Mouse (Mus musculus) hindlimb bud, embryonic 11.5 days (tissue): ENCODE measurements around the gene Ccdc6.

Experiments used
- DNase-seq: peaks from one replicate; pipeline ENCODE4 v3.0.0-alpha.2; 2012; ENCODE audit warnings: low read depth, low spot score; ENCODE audit errors: extremely low spot score

Gene Ccdc6

DNA sequence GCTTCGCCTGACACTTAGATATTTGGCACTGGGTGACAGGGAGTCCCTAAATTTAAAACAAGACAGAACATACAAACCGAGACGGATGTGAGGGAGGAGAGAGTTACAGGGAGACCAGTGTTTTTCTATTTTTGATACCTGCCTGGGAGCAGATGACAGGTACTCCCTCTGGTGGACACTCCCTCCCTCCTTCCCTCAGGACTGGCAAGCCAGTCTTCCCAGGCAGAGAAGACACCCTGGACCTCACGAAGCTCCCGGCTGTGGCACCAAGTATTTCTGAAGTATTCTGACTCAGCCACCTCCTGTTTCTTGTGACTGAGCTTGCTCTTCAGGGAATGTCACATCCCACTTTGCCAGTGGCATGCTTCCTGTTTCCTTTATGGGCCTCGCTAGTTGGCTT lies 69.0 kb downstream of the Ccdc6 start:
- DNase-seq, result no peak

DNA sequence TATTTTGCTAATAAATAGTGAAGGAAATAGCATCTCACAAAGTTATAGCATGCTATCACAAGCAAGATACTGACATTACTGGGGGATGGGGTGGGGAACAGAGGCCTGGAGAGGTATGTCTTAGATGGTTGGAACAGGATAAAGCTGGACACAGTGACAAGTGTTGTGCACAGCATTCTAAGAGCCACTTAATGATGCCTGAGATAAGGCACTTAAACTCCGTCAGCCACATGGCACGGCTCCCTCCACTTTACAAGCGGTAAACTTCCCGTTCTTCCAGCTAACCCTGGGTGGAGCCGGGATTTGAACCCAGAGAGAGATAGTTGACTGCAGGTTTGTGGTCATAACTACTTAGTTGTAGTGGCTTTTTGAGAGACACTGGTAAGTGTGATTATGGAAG lies 69.5 kb downstream of the Ccdc6 start:
- no peak for DNase-seq

DNA sequence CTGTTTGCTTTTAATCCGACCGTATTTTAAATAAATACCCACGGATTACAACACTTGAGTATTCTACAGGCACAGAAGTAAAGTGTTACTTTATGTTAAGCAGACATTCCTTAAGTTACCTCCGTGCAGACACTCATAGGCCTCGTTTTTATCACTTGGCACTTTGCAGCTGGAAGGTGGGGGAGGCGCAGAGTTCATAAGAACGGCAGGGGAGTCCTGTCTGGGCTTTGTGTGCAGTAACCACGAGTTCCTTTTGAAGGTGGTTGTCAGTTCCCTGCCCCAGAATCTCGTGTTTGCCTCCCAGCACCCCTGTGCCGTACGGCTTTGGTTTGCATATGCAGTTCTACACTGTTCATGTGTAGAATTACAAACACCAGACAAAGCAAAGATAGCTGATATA lies 70.7 kb downstream of the Ccdc6 start:
- DNase-seq, result no peak

DNA sequence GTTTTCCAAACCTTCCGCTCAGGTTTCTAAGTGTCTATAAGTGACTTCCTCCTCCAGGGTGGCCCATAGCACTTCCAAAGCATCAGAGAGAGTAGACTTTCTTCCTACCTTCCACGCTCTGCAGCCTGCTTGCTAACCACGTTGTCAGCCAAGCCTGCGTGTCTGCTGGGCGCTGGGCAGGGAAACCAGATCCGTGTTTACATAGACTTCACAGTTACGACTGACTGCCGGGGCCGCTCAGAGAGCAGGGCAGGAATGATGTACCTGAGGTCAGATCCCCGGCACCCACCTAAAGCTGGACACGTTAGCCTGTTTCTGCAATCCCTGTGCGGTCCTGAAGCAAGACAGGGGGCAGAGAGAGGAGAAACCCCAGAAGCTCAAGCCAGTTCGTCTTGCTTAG lies 71.5 kb downstream of the Ccdc6 start:
- no peak for DNase-seq

DNA sequence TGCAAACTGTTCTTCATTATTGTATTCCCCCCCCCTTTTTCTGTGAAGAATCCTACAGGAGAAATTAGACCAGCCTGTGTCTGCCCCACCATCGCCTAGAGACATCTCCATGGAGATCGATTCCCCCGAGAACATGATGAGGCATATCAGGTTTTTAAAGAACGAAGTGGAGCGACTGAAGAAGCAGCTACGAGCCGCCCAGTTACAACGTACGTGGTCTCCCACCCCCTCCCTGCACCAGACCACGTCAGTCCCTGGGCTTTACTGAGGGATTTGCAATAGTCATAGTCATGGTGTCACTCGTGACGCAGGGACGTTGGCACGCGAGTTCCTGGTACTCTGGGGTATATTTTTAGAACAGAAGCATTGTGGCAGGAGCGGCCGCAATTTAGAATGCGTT lies 72.1 kb downstream of the Ccdc6 start:
- no peak for DNase-seq

DNA sequence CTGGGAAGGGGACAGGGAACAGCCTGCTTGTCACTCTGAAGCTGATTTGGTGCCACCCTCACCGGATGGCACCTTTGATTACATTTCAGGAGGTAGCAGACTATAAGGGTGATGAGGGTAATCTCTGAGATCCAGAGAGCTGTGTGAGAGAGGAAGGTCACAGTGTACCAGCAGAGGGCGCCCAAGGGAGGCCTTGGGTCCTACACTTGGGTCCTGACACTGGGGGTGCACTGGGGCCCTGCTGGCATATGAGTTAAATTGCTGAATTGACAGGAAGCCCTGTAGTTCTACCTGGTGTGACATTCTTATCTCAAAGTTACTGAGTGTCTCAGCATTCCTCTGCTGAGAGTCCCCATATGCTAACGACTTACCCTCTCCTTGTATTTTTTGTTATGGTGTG lies 76.4 kb downstream of the Ccdc6 start:
- DNase-seq, result no peak

DNA sequence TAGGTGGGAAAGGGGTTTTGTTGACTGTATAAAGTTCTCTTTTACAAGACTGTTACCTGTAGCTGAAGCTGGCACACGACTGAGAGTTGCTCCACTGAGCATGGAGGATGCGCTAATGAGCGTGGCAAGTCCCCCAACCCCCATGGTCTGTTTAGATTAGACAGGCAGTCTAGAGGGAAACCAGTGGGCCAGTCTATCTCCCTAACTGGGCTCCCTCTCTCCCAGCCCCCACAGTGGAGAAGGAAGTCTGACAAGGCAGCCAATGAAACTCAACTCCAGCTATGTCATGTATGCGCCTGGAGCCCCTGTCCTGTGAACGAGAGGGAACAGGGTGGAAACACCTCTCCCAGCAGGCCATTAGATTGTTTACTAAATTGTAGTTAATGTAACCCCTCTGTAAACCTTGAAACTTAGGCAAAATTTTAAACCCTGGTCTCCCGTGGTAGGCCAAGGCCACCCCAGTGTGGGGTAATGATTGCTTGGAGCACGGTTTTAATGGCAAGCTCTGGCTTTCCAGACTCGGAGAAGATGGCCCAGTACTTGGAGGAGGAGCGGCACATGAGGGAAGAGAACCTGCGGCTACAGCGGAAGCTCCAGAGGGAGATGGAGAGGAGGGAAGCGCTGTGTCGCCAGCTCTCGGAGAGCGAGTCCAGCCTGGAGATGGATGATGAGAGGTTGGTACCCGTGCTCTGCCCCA lies 77.7 kb downstream of the Ccdc6 start:
- no peak for DNase-seq

DNA sequence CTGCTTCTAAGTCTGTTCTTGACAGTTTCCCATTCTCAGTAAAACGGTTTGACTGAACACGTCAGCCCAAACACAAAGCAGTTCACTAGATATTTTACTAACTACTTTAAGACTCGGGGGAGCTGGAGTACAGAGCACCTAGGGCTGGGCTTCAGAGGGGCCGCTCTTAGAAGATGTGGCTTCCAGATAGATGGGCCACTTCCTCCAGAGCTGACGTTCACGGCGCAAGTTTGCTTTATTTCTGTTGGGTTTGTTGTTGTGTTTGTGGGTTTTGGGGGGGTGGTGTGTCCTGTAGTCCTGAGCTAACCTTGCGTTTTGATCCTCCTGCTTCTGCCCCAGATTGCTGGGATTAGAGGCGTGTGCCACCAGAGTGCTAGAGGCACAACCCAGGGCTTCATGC lies 83.8 kb downstream of the Ccdc6 start:
- no peak for DNase-seq

DNA sequence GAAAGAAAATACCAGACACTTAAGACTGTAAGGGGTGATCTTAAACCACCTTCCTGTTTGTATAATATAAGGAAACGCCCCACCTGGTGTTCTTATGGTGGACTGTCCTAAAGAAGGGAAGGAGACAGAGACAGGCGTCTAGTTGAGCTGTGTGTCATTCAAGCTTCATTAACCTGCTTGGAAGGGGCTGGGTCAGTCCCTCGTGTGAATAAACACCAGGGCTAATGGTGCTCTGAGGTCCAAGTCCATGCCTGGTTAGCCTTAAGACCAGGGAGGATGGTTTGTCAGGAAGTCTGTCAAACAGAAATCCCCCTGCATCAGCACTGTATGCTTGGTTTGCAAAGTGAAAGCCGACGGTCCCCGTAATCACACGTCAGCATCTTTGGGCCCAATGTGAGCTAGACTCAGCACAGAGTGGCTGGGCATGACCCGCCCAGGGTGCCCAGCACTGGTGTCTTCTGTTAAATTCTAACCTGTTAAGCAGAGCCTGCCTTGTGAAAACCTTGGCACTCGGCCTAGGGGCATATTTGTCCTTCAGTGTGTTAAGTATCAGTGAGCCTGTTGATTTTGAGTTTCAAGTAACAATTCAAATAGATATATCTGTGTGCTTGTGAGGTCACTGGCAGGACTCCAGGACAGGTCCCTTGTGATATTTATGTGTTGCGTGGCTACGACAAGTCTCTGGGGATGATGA lies 84.5 kb downstream of the Ccdc6 start:
- DNase-seq, result no peak

DNA sequence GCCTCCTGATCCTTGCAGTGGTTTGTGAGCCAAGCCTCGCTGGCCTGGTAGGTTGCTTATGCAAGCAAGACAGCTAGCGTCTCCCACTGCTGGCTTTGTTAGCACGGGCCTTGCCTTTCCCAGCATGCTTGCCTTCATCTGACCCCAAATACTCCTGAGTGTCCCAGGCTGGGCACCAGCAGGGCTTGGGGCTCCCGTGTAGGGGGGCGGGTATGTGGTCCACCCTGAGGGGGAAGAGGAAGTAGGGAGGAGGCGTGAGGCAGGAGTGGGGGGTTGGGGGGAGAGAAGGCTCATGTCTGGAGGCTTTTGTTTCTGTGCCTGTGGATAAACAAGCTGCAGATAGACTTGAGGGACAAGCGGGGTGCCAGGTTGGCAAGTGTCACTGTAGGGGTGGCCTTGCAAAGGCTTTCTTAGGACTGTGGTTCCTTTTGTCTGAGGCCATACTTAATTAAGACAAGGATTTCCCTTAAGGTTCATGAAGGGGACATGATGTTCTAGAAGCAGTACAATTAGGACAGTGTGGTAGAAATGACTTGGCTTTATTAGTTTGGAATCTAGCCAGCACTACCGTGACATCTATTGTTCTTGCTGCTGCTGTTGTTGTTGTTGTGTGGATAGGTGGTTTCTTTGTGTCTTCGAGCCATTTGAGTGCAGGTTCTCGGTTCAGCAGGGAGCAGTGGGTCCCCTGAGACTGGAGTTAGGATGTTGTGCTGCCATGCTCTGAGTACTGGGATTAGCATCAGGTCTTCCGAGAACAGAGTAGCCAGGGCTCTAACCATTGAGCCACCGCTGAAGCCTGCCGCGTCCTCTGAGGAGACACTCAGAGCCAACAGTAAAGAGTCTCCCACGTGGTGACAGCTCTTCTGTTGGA lies 86.5 kb downstream of the Ccdc6 start:
- no peak for DNase-seq

DNA sequence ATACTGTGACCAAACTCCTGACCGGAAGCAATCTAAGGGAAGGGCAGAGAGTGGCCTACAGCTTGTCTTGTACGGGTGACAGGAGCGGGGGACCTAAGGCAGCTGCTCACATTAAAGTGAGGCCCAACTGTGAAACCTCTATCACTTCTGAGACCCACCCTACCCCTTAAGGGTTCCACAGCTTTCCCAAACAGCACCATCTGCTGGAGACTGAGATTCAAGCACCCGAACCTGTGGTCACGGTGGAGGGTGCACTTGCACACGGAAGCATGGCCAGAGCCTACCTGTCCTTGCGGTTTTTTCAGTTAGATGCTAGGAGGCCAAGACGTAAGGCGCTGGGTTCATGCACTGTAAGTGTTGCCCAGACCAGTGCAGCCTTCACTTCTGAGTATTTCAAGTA lies 89.2 kb downstream of the Ccdc6 start:
- no peak for DNase-seq

DNA sequence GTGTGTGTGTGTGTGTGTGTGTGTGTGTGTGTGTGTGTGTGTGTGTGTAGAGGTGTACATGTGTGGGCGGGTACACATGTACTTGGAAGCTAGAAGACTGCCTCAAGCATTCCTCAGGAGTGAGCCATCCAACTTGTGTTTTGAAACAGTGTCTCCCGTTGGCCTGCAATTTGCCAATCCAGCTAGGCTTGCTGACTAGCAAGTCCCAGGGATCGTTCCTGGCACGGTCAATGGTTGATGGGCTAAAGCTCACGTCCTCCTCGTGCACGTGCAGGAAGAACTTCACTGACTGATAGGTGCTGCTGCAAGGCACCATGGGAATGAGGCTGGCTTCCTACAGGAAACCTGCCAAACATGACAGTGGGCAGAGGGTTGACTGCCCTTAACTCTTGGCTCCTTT lies 89.7 kb downstream of the Ccdc6 start:
- DNase-seq, result no peak

DNA sequence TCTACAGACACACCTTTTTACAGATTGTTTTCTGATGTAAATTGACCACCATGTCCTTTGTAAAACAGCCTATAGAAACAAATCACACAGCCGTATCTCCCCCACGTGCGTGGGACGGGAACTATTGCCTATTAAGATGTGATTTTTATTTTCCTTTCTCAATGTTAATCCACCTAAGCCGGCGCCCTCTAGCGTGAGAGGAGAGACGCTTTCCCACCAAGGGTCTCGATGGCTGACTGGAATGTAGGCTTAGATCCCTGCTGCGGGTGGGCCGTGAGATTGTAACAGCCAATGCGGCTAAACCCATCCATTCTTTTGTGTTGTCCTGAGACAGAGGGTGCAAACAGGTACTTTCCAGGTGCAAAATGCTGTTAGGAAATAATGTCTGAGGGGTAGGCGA lies 92.9 kb downstream of the Ccdc6 start:
- DNase-seq, result no peak

DNA sequence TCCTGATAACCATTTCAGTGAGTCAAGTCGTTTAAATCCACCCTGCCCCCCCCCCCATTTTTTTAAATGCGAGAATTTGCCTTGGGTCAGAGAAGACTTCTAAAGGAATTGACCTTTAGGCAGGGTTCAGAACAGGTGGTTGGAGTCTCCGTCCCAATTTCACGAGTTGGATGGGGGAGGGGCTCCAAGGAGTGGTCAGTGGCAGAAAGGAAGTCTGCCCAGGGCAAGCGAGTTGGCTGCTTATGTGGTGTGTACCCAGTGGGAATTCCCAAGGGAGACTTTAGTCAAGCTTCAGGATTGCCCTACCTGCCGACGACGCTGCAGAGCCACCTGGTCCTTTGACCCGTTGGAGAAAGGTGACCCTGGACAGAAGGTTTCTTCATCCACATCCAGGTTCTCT lies 97.4 kb downstream of the Ccdc6 start:
- no peak for DNase-seq

DNA sequence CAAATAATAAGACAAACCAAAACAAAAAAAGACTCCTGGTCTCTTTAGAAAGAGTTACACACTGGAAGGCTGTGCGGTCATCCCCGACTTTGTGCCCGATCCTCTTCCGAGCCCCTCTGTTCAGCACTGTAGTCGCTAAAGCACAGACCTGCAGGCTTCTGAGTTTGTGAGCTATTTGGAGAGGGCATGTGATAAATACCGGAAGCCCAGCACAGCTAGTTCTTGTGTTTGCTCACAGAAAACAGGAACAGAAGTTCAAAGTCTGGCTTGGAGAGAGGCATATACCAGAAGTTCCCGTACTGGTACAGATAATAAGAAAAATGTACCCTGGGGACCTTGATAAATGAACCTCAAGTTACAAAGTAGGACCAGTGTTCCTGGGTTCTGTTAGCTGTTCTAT lies 98.4 kb downstream of the Ccdc6 start:
- no peak for DNase-seq

DNA sequence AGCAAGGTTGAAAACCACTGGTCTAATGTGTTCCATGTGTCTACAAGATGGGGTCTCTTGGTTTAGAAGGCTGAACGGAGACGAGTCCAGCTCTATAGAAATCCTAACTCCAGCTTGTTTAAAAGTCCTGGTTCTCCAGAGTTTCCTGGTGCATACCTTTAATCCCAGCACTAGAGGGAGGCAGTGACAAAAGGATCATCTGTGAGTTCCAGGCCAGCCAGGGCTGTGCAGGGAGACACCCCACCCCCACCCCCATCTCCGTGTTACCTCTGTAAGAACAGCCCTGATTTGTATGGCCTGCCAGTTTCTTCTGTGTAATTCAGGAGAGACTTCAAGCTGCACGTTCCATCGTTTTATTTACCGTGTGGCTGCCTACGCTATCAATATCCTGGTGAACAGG lies 98.9 kb downstream of the Ccdc6 start:
- peak; percentile 18 for DNase-seq

DNA sequence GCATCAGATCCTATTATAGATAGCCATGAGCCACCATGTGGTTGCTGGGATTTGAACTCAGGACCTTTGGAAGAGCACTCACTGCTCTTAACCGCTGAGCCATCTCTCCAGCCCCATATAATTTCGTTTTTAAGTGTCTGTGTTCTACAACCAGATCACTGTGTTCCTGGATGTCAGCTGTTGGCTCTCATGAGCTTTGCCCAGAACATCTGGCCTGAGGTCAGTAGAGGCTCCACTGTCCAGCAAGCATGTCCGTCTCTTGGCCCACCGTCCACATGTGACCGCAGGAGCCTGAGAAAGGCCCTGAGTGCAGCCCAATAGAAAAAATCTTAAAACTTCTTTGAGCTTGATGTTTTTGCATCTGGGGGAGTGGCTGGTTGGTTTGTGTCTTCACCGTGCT lies 99.7 kb downstream of the Ccdc6 start:
- DNase-seq, result no peak

DNA sequence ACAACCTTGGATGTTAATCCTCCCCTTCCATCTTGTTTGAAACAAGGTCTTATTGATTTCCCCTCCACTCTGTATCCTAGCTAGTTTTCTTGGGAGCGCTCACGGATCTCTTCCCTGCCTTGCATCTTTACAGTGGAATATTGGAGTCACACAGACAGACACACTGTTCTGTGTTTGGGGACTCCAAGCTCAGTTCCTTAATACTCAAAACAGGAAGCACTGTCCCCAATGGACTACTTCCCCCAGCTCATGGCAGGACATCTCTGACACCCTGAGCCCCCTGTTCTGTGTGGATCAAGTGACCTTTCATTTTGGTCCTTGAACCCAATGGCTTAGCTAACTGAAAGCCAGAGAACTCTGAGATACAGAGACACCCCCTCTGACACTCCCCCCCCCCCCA lies 100.7 kb downstream of the Ccdc6 start:
- DNase-seq, result no peak

DNA sequence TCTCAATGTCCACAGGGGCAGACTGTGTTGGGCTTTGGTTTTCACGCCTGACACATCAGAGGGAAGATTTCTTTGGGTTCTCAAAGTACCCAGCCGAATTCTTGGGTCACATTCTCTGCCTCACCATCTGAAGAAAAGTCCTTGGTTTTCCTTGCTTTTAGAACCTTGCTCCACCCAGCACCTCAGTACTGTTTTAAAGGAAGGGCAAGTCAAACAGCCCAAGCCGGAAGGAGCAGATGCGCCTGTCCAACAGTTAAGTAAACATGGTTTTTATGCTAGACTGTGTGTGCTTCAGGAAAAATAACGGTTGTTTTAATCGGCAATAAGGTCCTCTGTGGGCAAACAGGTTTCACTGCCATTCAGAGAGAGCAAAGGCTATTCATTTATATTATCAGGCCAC lies 101.1 kb downstream of the Ccdc6 start:
- DNase-seq, result no peak

DNA sequence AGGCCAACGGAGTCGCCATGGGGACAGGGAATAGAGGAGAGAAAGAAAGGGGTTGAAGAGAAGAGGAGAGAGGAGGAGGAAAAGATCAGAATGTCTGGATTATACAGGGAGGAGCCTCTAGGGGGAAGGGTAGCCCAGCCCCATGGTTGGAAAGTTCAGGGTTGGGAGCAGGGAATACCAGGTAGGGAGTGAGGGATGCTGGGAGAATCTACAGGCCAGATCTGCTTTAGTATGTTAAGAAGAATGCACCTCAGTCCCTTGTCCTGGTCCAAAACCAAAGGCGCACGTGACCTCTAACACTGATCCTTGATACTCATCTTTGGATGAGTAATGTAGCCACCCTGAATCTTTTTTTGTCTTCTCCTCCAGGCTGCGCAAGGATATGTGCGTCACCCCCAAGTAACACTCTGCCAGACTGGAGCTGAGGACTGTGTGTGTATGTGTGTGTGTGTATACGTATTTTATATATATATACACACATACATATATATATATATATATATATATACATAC lies 102.1 kb downstream of the Ccdc6 start:
- no peak for DNase-seq

DNA sequence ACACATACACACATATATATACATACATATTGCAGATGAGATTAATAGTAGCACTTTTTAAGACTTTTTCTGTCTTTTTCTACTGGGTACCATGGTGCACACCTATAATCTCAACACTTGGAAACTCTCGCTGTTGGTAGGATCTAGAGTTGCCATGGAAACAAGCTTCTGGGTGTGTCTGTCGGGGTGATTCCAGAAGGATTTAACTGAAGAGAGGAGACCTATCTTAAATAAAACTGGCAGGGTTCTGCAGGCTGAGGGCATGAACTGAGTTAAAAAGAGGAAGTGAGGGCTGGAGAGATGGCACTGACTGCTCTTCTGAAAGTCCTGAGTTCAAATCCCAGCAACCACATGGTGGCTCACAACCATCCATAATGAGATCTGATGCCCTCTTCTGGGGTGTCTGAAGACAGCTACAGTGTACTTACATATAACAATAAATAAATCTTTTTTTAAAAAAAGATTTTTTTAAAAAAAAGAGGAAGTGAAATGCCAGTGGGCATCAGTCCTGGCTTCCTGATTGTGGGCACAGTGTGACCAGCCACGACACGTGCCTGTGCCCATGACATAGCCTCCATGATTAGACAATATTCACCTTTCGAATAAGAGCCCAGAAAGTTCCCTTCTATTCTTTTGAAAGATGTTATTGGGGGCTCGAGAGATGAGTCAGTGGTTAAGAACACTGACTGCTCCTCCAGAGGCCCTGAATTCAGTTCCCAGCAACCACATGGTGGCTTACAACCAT lies 102.7 kb downstream of the Ccdc6 start:
- DNase-seq, result no peak
